Mouse (Mus musculus) embryonic fibroblast, embryonic 13.5 days (primary cell): ENCODE results near the gene Irak3.

ENCODE experiments used
- CTCF ChIP-seq: IDR thresholded peaks from 2 replicates; pipeline ENCODE4 v1.5.1; 2011; ENCODE audit warnings: mild to moderate bottlenecking, control low read depth, low read length, moderate library complexity, borderline replicate concordance; ENCODE audit not compliant: insufficient read depth
- POLR2A ChIP-seq: IDR thresholded peaks from 2 replicates; pipeline ENCODE4 v1.6.1; 2011; ENCODE audit warnings: low read depth, mild to moderate bottlenecking, control low read depth, low read length, moderate library complexity

DNA sequence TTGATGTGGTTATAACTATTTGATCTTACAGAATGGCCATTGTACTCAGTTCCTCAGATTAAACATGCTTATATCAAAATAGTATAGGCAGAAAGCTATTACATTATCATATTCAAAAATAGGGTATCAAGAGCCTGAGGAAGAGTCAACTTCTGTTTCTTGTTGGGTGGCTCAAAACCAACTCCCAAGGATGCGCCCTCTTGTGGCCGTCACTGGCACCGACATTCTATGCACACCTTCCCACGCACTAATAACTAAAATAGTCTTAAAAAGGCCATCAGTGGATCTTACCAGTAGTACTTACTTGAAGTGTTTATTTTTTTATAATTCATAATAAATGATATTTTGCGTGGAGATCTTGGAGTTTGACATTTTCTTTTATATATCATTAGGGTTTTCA lies 29.8 kb upstream of the Irak3 start:
- TF ChIP-seq CTCF (peak; percentile 65; the same call in 1 of the 2 replicates), POLR2A (no peak)
